Mouse (Mus musculus) retina, adult 2 months (tissue): Measurements from ENCODE around the gene Tapt1.

Experiments used
- DNase-seq: peaks from one replicate; pipeline ENCODE4 v3.0.0-alpha.2; 2012; ENCODE audit warnings: low read depth, low spot score

The Tapt1 gene

GRCm38 (mm10) chr5:44234606-44235005, 8.2 kb upstream of the Tapt1 start:
- no peak for DNase-seq

- no peak for DNase-seq
Observed at GRCm38 (mm10) chr5:44233933-44234332, 7.5 kb upstream of the Tapt1 start.

- DNase-seq = no peak
Observed at GRCm38 (mm10) chr5:44228756-44229155, 2.3 kb upstream of the Tapt1 start.

- DNase-seq = no peak
Observed at GRCm38 (mm10) chr5:44228323-44228722, 1.9 kb upstream of the Tapt1 start.

GRCm38 (mm10) chr5:44227462-44227840, 1.0 kb upstream of the Tapt1 start:
- DNase-seq = no peak

GRCm38 (mm10) chr5:44225911-44226520, 410 bp downstream of the Tapt1 start:
- no peak for DNase-seq

- no peak for DNase-seq
Observed at GRCm38 (mm10) chr5:44224916-44225600, 1.4 kb downstream of the Tapt1 start.

- DNase-seq = no peak
Observed at GRCm38 (mm10) chr5:44224251-44224650, 2.2 kb downstream of the Tapt1 start.

- no peak for DNase-seq
Observed at GRCm38 (mm10) chr5:44223341-44223881, 3.0 kb downstream of the Tapt1 start.

- no peak for DNase-seq
Observed at GRCm38 (mm10) chr5:44220430-44220829, 6.0 kb downstream of the Tapt1 start.

- no peak for DNase-seq
Observed at GRCm38 (mm10) chr5:44219871-44220270, 6.6 kb downstream of the Tapt1 start.

- no peak for DNase-seq
Observed at GRCm38 (mm10) chr5:44218483-44218882, 7.9 kb downstream of the Tapt1 start.

- no peak for DNase-seq
Observed at GRCm38 (mm10) chr5:44217685-44218041, 8.8 kb downstream of the Tapt1 start.

- DNase-seq = no peak
Observed at GRCm38 (mm10) chr5:44217041-44217684, 9.3 kb downstream of the Tapt1 start.

GRCm38 (mm10) chr5:44215118-44215517, 11.3 kb downstream of the Tapt1 start:
- no peak for DNase-seq

- DNase-seq = no peak
Observed at GRCm38 (mm10) chr5:44214025-44214424, 12.4 kb downstream of the Tapt1 start.

GRCm38 (mm10) chr5:44213391-44213790, 13.0 kb downstream of the Tapt1 start:
- no peak for DNase-seq

- no peak for DNase-seq
Observed at GRCm38 (mm10) chr5:44211818-44212465, 14.5 kb downstream of the Tapt1 start.

- no peak for DNase-seq
Observed at GRCm38 (mm10) chr5:44207286-44207685, 19.1 kb downstream of the Tapt1 start.

- DNase-seq = no peak
Observed at GRCm38 (mm10) chr5:44206651-44207050, 19.8 kb downstream of the Tapt1 start.

- DNase-seq = no peak
Observed at GRCm38 (mm10) chr5:44203410-44203809, 23.0 kb downstream of the Tapt1 start.

- no peak for DNase-seq
Observed at GRCm38 (mm10) chr5:44201665-44202064, 24.8 kb downstream of the Tapt1 start.
